Mouse (Mus musculus): ENCODE measurements around the gene Sh3bgrl3. TPM values are rescaled to one million over a fixed set of nuclear protein-coding genes. Genes with fewer than 3 reads are reported as not detected.
"Not testable (repeated sequence)": the region's sequence is repeated elsewhere in the genome, so short reads cannot be mapped to it uniquely, and the experiment has no call there.

Sh3bgrl3 gene
- 395 and 405 TPM in 2 replicates for polyA plus RNA-seq (2014; fragmentation: Nextera tagmentation; extraction: Ambion mirVana)

DNA sequence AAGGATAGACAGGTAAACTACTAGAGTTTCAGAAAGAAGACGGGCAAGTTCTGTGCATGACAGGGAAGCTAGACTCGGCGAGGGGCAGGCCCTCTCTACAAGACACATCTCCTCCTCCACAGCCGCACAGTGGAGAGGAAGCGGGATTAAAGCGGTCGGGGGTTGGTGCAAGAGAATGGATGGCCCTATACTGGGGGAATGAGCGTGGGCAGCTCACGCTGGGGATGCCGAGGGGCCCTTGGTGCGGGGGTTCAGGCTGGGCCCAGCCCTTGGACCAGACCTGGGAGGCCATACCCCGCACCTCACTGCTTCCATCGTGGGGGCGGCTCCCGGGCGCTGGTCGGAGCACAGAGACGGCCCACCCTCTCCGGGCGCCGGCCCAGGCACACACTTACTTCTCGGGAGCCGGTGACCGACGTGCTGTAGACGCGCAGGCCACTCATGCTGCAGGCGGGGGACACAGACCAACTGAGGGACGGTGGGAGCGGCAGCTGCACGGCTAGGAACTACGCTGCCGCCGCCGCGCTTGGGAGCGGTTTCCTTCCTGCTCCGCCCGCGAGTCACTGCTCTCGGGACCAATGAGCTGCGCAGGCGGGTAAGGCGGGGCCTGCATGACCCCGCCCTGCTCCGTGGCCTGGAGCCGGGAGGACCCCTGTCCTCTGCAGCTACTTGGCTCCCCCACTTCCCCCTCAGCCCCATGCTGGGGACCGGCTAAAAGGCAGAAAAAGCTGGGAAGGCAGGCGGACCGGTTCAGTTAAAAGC is at the start of gene Sh3bgrl3:
Sh3bgrl3 (minus strand) TSS at position 569 of the 762 bp plus-strand sequence.
- H3K9ac ChIP-seq (replicated peaks; ENCODE audit: low read depth, low read length): peak within 1 kb of the TSS; percentile 92
- peak; percentile 96 for ATAC-seq (ENCODE audit: low read depth)
- peak within 1 kb of the TSS; percentile 76 for H3K27ac ChIP-seq (ENCODE audit: low read depth, low read length)
- WGBS: under 1% methylated on average over 46 of the region's 50 CpGs
- H3K4me2 ChIP-seq (ENCODE audit: low read depth, low read length): peak within 1 kb of the TSS; percentile 78
- H3K4me3 ChIP-seq (ENCODE audit: low read depth, low read length): peak within 1 kb of the TSS; percentile 84
- no peaks in the 10 kb centered on the region for H3K36me3 ChIP-seq (ENCODE audit: control insufficient read depth, insufficient read depth, low read length)
- H3K27me3 ChIP-seq (ENCODE audit: control insufficient read depth, insufficient read depth, low read length): no peaks in the 10 kb centered on the region
- no peaks in the 10 kb centered on the region for H3K9me3 ChIP-seq (ENCODE audit: control insufficient read depth, low read length)
- H3K4me1 ChIP-seq (ENCODE audit: control insufficient read depth, insufficient read depth, low read length): peaks cover 11% of the 10 kb centered on the region; the same call in 1 of the 2 replicates

DNA sequence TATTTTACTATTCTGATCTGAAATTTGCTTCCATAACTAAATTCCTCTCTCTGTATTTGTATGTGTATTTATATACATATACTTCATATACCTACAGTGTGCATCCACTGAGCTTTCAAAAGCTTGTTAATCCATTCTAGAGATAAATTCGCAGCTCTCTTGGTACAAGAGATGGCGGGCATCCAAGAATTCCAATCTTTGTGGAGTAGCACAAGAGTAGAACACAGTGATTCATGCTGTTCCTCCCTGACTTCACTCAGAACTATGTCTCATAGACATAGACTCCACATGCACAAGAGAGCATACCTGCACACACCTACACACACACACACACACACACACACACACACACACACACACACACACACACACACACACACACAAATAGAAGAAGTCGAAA is 43.8 kb upstream of the Sh3bgrl3 start:
- WGBS: 84% methylated on average over 3 of the region's 3 CpGs
- H3K36me3 ChIP-seq (ENCODE audit: control insufficient read depth, insufficient read depth, low read length): 0 out of 2 replicates have a peak, but pooled peaks cover 3% of the 10 kb centered on the region
- no peaks in the 10 kb centered on the region for H3K4me1 ChIP-seq (ENCODE audit: control insufficient read depth, insufficient read depth, low read length)
- H3K9ac ChIP-seq (replicated peaks; ENCODE audit: low read depth, low read length): no peak overlapping the region
- H3K27me3 ChIP-seq (ENCODE audit: control insufficient read depth, insufficient read depth, low read length): no peaks in the 10 kb centered on the region
- no peak overlapping the region for H3K4me3 ChIP-seq (ENCODE audit: low read depth, low read length)
- no peak overlapping the region for H3K27ac ChIP-seq (ENCODE audit: low read depth, low read length)
- no peak overlapping the region for H3K4me2 ChIP-seq (ENCODE audit: low read depth, low read length)
- no peaks in the 10 kb centered on the region for H3K9me3 ChIP-seq (ENCODE audit: control insufficient read depth, low read length)
- ATAC-seq (ENCODE audit: low read depth): no peak

DNA sequence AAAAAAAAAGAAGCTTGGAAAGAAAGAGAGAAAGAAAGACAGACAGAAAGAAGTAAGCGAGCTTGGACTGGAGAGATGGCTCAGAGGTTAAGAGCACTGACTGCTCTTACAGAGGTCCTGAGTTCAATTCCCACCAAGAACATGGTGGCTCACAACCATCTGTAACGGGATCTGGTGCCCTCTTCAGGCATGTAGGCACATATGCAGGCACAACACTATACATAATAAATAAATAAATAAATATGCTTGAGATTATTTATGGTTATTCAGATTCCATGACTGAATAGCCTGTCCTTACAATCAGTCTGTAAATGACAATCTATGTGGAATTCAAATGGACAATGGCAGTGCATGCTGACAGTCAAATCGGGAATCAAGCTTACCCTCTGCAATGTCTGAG is 38.3 kb upstream of the Sh3bgrl3 start:
- no peak overlapping the region for H3K9ac ChIP-seq (replicated peaks; ENCODE audit: low read depth, low read length)
- H3K27me3 ChIP-seq (ENCODE audit: control insufficient read depth, insufficient read depth, low read length): no peaks in the 10 kb centered on the region
- WGBS: 91% methylated on average over 3 of the region's 3 CpGs
- no peak overlapping the region for H3K4me3 ChIP-seq (ENCODE audit: low read depth, low read length)
- no peaks in the 10 kb centered on the region for H3K4me1 ChIP-seq (ENCODE audit: control insufficient read depth, insufficient read depth, low read length)
- no peak overlapping the region for H3K27ac ChIP-seq (ENCODE audit: low read depth, low read length)
- H3K9me3 ChIP-seq (ENCODE audit: control insufficient read depth, low read length): no peaks in the 10 kb centered on the region
- ATAC-seq (ENCODE audit: low read depth): no peak
- H3K36me3 ChIP-seq (ENCODE audit: control insufficient read depth, insufficient read depth, low read length): 0 out of 2 replicates have a peak, but pooled peaks cover 3% of the 10 kb centered on the region
- H3K4me2 ChIP-seq (ENCODE audit: low read depth, low read length): no peak overlapping the region

DNA sequence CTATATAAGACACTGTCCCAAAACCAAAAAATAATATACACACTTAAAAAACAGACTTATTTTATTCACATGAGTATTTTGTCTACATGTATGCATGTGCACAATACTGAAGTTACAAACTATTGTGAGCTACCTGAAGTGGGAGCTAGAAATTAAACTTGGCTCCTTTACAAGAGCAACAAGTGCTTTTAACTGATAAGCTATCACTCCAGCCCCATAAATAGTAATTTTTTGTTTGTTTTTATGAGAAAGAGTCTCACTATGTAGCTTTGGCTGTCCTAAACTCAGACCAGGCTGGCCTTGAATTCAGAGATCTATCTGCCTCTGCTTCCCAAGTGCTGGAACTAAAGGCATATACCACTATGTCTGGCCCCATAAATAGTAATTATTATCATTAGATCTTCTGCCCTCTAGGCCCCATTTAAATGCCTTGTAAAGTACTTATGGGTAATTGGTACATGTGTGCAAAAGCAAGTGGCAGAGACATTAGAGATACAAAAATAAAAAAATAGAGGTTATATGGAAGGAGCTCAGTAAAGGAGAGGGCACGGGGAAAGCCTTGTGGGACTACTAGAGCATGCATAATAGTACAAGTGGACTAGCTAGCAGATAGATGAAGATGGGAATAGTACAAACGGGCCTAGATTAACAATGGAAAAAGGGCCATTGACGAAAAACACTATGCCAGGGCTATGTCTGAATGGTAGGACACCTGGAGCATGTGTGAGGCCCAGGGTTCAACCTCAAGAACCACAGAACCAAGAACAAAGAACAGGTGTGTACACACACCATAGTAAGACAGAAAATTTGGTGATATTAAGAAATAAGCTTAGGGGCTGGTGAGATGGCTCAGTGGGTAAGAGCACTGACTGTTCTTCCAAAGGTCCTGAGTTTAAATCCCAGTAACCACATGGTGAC is 37.2 kb upstream of the Sh3bgrl3 start:
- H3K9ac ChIP-seq (replicated peaks; ENCODE audit: low read depth, low read length): no peak overlapping the region
- H3K27me3 ChIP-seq (ENCODE audit: control insufficient read depth, insufficient read depth, low read length): no peaks in the 10 kb centered on the region
- no peak overlapping the region for H3K4me3 ChIP-seq (ENCODE audit: low read depth, low read length)
- WGBS: 91% methylated on average over 3 of the region's 3 CpGs
- no peak overlapping the region for H3K4me2 ChIP-seq (ENCODE audit: low read depth, low read length)
- ATAC-seq (ENCODE audit: low read depth): no peak
- H3K9me3 ChIP-seq (ENCODE audit: control insufficient read depth, low read length): no peaks in the 10 kb centered on the region
- no peaks in the 10 kb centered on the region for H3K4me1 ChIP-seq (ENCODE audit: control insufficient read depth, insufficient read depth, low read length)
- H3K36me3 ChIP-seq (ENCODE audit: control insufficient read depth, insufficient read depth, low read length): 0 out of 2 replicates have a peak, but pooled peaks cover 3% of the 10 kb centered on the region
- H3K27ac ChIP-seq (ENCODE audit: low read depth, low read length): no peak overlapping the region

DNA sequence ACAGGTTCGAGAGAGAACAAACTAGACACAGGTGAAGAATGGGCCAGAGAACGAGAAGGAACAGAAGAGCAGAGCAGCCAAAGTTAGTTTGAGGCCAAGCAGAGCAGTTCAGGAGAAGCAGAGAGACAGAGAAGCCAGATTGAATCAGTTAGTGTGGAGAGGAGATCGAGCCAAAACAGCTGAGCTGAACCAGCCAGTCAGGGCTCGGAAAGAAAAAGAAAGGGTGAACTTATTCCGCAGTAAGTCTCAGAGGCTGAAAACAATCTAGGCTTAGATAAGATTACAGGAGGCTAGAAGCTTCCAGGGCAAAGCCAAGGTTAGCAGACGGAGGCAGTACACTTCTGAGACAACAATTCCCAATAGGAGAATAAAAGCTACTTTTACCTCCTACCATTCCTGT is 36.4 kb upstream of the Sh3bgrl3 start:
- Histone ChIP-seq H3K27ac (ENCODE audit: low read depth, low read length) (no peak overlapping the region), H3K4me3 (ENCODE audit: low read depth, low read length) (no peak overlapping the region), H3K9ac (replicated peaks; ENCODE audit: low read depth, low read length) (no peak overlapping the region), H3K27me3 (ENCODE audit: control insufficient read depth, insufficient read depth, low read length) (no peaks in the 10 kb centered on the region), H3K9me3 (ENCODE audit: control insufficient read depth, low read length) (no peaks in the 10 kb centered on the region), H3K4me2 (ENCODE audit: low read depth, low read length) (no peak overlapping the region), H3K36me3 (ENCODE audit: control insufficient read depth, insufficient read depth, low read length) (no peaks in the 10 kb centered on the region), H3K4me1 (ENCODE audit: control insufficient read depth, insufficient read depth, low read length) (no peaks in the 10 kb centered on the region)
- 89% methylated on average over 6 of the region's 6 CpGs for WGBS
- no peak for ATAC-seq (ENCODE audit: low read depth)

DNA sequence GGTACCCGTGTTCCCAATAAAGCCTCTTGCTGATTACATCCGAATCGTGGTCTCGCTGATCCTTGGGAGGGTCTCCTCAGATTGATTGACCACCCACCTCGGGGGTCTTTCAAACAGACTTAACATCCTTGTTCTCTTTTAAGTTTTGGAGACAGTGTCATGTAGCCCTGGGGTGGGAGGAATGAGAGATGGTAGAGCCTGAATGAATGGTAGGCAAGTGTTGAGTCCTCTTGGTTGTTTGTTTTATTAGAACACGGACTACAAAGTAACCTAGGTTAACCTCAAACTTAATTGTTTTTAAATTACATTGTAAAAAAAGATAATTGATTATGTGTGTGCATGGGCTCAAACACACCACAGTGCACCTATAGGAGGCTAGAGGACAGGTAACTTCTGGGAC is 36.0 kb upstream of the Sh3bgrl3 start:
- Histone ChIP-seq H3K4me2 (ENCODE audit: low read depth, low read length) (no peak overlapping the region), H3K27ac (ENCODE audit: low read depth, low read length) (no peak overlapping the region), H3K4me1 (ENCODE audit: control insufficient read depth, insufficient read depth, low read length) (no peaks in the 10 kb centered on the region), H3K9me3 (ENCODE audit: control insufficient read depth, low read length) (no peaks in the 10 kb centered on the region), H3K36me3 (ENCODE audit: control insufficient read depth, insufficient read depth, low read length) (no peaks in the 10 kb centered on the region), H3K9ac (replicated peaks; ENCODE audit: low read depth, low read length) (no peak overlapping the region), H3K27me3 (ENCODE audit: control insufficient read depth, insufficient read depth, low read length) (no peaks in the 10 kb centered on the region), H3K4me3 (ENCODE audit: low read depth, low read length) (no peak overlapping the region)
- ATAC-seq (ENCODE audit: low read depth): no peak
- 90% methylated on average over 3 of the region's 6 CpGs for WGBS

DNA sequence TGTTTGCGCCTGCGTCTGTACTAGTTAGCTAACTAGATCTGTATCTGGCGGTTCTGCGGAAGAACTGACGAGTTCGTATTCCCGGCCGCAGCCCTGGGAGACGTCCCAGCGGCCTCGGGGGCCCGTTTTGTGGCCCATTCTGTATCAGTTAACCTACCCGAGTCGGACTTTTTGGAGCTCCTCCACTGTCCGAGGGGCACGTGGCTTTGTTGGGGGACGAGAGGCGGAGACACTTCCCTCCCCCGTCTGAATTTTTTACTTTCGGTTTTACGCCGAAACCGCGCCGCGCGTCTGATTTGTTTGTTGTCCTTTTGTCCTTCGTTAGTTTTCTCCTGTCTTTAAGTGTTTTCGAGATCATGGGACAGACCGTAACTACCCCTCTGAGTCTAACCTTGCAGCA is 31.5 kb upstream of the Sh3bgrl3 start:
- H3K4me1 ChIP-seq (ENCODE audit: control insufficient read depth, insufficient read depth, low read length); H3K27me3 ChIP-seq (ENCODE audit: control insufficient read depth, insufficient read depth, low read length); H3K9me3 ChIP-seq (ENCODE audit: control insufficient read depth, low read length); H3K9ac ChIP-seq (replicated peaks; ENCODE audit: low read depth, low read length); ATAC-seq (ENCODE audit: low read depth); H3K27ac ChIP-seq (ENCODE audit: low read depth, low read length); H3K36me3 ChIP-seq (ENCODE audit: control insufficient read depth, insufficient read depth, low read length): not testable (repeated sequence)
- H3K4me2 ChIP-seq (ENCODE audit: low read depth, low read length): peak overlapping the region; percentile 50
- peak overlapping the region; percentile 35 for H3K4me3 ChIP-seq (ENCODE audit: low read depth, low read length)
- WGBS: 3% methylated on average over 26 of the region's 30 CpGs

DNA sequence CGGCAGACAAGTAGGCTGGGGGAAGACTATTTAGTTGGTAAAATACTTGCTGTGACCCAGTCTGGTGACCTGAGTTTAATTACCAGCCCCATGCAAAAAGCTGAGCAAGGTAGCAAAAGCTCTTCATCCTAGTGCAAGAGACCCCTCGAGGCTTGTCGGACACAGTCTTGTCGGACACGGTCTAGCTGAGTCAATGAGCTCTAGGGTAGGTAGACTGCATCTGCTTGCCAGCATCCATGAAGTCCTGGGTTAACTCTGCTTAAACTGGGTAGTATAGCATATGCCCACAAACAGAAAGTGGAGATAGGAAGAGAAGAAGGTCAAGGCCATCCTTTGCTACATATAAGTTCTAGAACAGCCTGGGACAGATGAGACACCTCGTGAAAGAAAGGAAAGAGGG is 30.2 kb upstream of the Sh3bgrl3 start:
- WGBS: 81% methylated on average over 6 of the region's 6 CpGs
- Histone ChIP-seq H3K9ac (replicated peaks; ENCODE audit: low read depth, low read length) (no peak overlapping the region), H3K4me1 (ENCODE audit: control insufficient read depth, insufficient read depth, low read length) (no peaks in the 10 kb centered on the region), H3K27me3 (ENCODE audit: control insufficient read depth, insufficient read depth, low read length) (no peaks in the 10 kb centered on the region), H3K27ac (ENCODE audit: low read depth, low read length) (no peak overlapping the region), H3K9me3 (ENCODE audit: control insufficient read depth, low read length) (no peaks in the 10 kb centered on the region), H3K36me3 (ENCODE audit: control insufficient read depth, insufficient read depth, low read length) (no peaks in the 10 kb centered on the region), H3K4me2 (ENCODE audit: low read depth, low read length) (no peak overlapping the region), H3K4me3 (ENCODE audit: low read depth, low read length) (no peak overlapping the region)
- ATAC-seq (ENCODE audit: low read depth): no peak

DNA sequence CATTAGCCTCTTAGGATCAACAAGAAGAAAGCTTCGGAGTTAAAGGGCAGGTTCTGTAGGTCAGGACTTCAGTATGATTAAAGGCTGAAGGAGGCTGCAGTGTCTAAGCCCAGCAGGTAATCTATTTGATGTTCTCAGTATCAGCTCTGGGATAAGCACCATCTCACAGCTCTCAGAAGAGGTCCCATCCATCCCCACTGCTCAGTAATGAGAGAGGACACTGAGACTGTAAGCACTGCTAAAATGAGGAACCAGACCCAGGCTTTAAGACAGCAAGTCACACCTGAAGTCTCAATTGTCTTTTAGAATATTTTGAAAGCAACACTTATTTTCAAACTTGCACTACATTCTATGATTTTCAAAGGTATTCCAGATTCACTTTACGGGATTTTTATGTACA is 29.0 kb upstream of the Sh3bgrl3 start:
- 92% methylated on average over 2 of the region's 2 CpGs for WGBS
- ATAC-seq (ENCODE audit: low read depth): no peak

More for the DNA sequence above, 29.0 kb upstream of the Sh3bgrl3 start:
- Histone ChIP-seq H3K27me3 (ENCODE audit: control insufficient read depth, insufficient read depth, low read length) (no peaks in the 10 kb centered on the region), H3K4me2 (ENCODE audit: low read depth, low read length) (no peak overlapping the region), H3K9ac (replicated peaks; ENCODE audit: low read depth, low read length) (no peak overlapping the region), H3K36me3 (ENCODE audit: control insufficient read depth, insufficient read depth, low read length) (no peaks in the 10 kb centered on the region), H3K27ac (ENCODE audit: low read depth, low read length) (no peak overlapping the region), H3K4me3 (ENCODE audit: low read depth, low read length) (no peak overlapping the region), H3K4me1 (ENCODE audit: control insufficient read depth, insufficient read depth, low read length) (no peaks in the 10 kb centered on the region), H3K9me3 (ENCODE audit: control insufficient read depth, low read length) (no peaks in the 10 kb centered on the region)
